In genomic region chr6:18248464-18248863, GRCm38 (mm10) we compare ENCODE assay signal across 29 mouse cellular contexts.
DNase-seq lines count a peak whose midpoint lies in the region; ATAC-seq and TF ChIP-seq lines count a peak whose summit lies in the region.
"Had no signal": no experiment of that assay in that cellular context is flagged by ENCODE, and none has a peak within 500 bp of the region (broad histone marks: within the 10 kb centered on the region; RNA-seq: fewer than 3 reads in every experiment).

No protein-coding gene starts in this region.

- intact Hi-C loops in left cerebral cortex, postnatal 36 days (cut with DNase I) = no loop called here

- H3K4me3 ChIP-seq in intestine, embryonic 16.5 days (ENCODE audit: low read length) = no peak overlapping the region
- H3K4me3 ChIP-seq in lung, embryonic 14.5 days (ENCODE audit: low read depth, low read length) = no peak overlapping the region
- H3K4me3 ChIP-seq in stomach, embryonic 15.5 days (replicated peaks) = no peak overlapping the region
- no peak overlapping the region for H3K4me3 ChIP-seq in liver, embryonic 11.5 days (ENCODE audit: low read depth, low read length)
- no peak overlapping the region for H3K4me3 ChIP-seq in embryonic facial prominence, embryonic 10.5 days
- H3K4me3 ChIP-seq: embryonic facial prominence, embryonic 13.5 days; forebrain, embryonic 10.5 days; forebrain, embryonic 15.5 days; hindbrain, embryonic 10.5 days; hindbrain, embryonic 15.5 days; left cerebral cortex, adult 2 months; liver, embryonic 13.5 days; midbrain, embryonic 13.5 days had no signal

- H3K9me3 ChIP-seq in intestine, embryonic 16.5 days (ENCODE audit: control insufficient read depth, low read length) = no peaks in the 10 kb centered on the region
- no peaks in the 10 kb centered on the region for H3K9me3 ChIP-seq in lung, embryonic 14.5 days (ENCODE audit: low read depth, low read length)
- no peaks in the 10 kb centered on the region for H3K9me3 ChIP-seq in stomach, embryonic 15.5 days
- H3K9me3 ChIP-seq in liver, embryonic 11.5 days (ENCODE audit: control insufficient read depth, low read length) = no peaks in the 10 kb centered on the region
- no peaks in the 10 kb centered on the region for H3K9me3 ChIP-seq in embryonic facial prominence, embryonic 10.5 days
- H3K9me3 ChIP-seq: embryonic facial prominence, embryonic 13.5 days; forebrain, embryonic 10.5 days; forebrain, embryonic 15.5 days; hindbrain, embryonic 10.5 days; hindbrain, embryonic 15.5 days; liver, embryonic 13.5 days; midbrain, embryonic 13.5 days had no signal

- no peak overlapping the region for H3K27ac ChIP-seq in intestine, embryonic 16.5 days (ENCODE audit: low read length)
- no peak overlapping the region for H3K27ac ChIP-seq in lung, embryonic 14.5 days (ENCODE audit: low read depth)
- H3K27ac ChIP-seq in stomach, embryonic 15.5 days = no peak overlapping the region
- H3K27ac ChIP-seq in liver, embryonic 11.5 days (ENCODE audit: low read depth, low read length) = no peak overlapping the region
- no peak overlapping the region for H3K27ac ChIP-seq in embryonic facial prominence, embryonic 10.5 days (replicated peaks)
- H3K27ac ChIP-seq: embryonic facial prominence, embryonic 13.5 days; forebrain, embryonic 10.5 days; forebrain, embryonic 15.5 days; hindbrain, embryonic 10.5 days; hindbrain, embryonic 15.5 days; left cerebral cortex, adult 2 months; liver, embryonic 13.5 days; macrophage; midbrain, embryonic 13.5 days had no signal

- no peak overlapping the region for H3K9ac ChIP-seq in intestine, embryonic 16.5 days (ENCODE audit: low read depth, low read length)
- no peak overlapping the region for H3K9ac ChIP-seq in lung, embryonic 14.5 days
- no peak overlapping the region for H3K9ac ChIP-seq in stomach, embryonic 15.5 days
- no peak overlapping the region for H3K9ac ChIP-seq in liver, embryonic 11.5 days (ENCODE audit: low read depth, low read length)
- H3K9ac ChIP-seq: embryonic facial prominence, embryonic 13.5 days; forebrain, embryonic 15.5 days; hindbrain, embryonic 15.5 days; liver, embryonic 13.5 days; midbrain, embryonic 13.5 days had no signal

- DNase-seq in lung, embryonic 14.5 days = peak; percentile 57
- DNase-seq in lung, postnatal 14 days = peak; percentile 14
- DNase-seq in ovary, adult 18-20 months (ENCODE audit: low spot score) = no peak
- DNase-seq in liver, embryonic 11.5 days (ENCODE audit: low spot score) = no peak
- DNase-seq in embryonic facial prominence, embryonic 10.5 days (ENCODE audit: low spot score) = no peak
- no peak for DNase-seq in left cerebral cortex, postnatal 36 days (ENCODE audit: low spot score in 2 of 2)
- DNase-seq: adrenal gland, postnatal 10 days; cerebellum, adult 11 months; cerebellum, adult 9-11 months; embryo, embryonic 11 days; gastrocnemius, postnatal 10 days; heart, postnatal 14 days; kidney, postnatal 14 days; liver, embryonic 13.5 days; right cerebral cortex, adult 18-20 months; thymus, adult 18-20 months; thymus, postnatal 25 days had no signal

- H3K36me3 ChIP-seq in intestine, embryonic 16.5 days (ENCODE audit: control insufficient read depth, insufficient read depth, low read length) = no peaks in the 10 kb centered on the region
- no peaks in the 10 kb centered on the region for H3K36me3 ChIP-seq in lung, embryonic 14.5 days (ENCODE audit: insufficient read depth)
- no peaks in the 10 kb centered on the region for H3K36me3 ChIP-seq in stomach, embryonic 15.5 days
- no peaks in the 10 kb centered on the region for H3K36me3 ChIP-seq in liver, embryonic 11.5 days (ENCODE audit: control insufficient read depth, insufficient read depth, low read length)
- no peaks in the 10 kb centered on the region for H3K36me3 ChIP-seq in embryonic facial prominence, embryonic 10.5 days (replicated peaks)
- H3K36me3 ChIP-seq: embryonic facial prominence, embryonic 13.5 days; forebrain, embryonic 10.5 days; forebrain, embryonic 15.5 days; hindbrain, embryonic 10.5 days; hindbrain, embryonic 15.5 days; liver, embryonic 13.5 days; midbrain, embryonic 13.5 days had no signal

- peak; percentile 96 for ATAC-seq in intestine, embryonic 16.5 days
- ATAC-seq in lung, embryonic 14.5 days (ENCODE audit: insufficient read depth) = peak; percentile 94
- peak; percentile 80 for ATAC-seq in stomach, embryonic 15.5 days (ENCODE audit: insufficient read depth, low FRiP score, low read depth)
- ATAC-seq in liver, embryonic 11.5 days (replicated peaks; ENCODE audit: low FRiP score) = no peak
- ATAC-seq: forebrain, embryonic 15.5 days; inflammation-experienced regulatory T-cells, adult 6 months; midbrain, embryonic 13.5 days had no signal

- no peak overlapping the region for H3K4me2 ChIP-seq in intestine, embryonic 16.5 days (ENCODE audit: low read depth, low read length)
- no peak overlapping the region for H3K4me2 ChIP-seq in lung, embryonic 14.5 days
- H3K4me2 ChIP-seq in stomach, embryonic 15.5 days = no peak overlapping the region
- H3K4me2 ChIP-seq in liver, embryonic 11.5 days = no peak overlapping the region
- H3K4me2 ChIP-seq: embryonic facial prominence, embryonic 13.5 days; forebrain, embryonic 15.5 days; hindbrain, embryonic 15.5 days; liver, embryonic 13.5 days; midbrain, embryonic 13.5 days had no signal

- WGBS in intestine, embryonic 16.5 days = 32% methylated on average over 4 of the region's 4 CpGs
- 31% methylated on average over 4 of the region's 4 CpGs for whole genome bisulfite sequencing in lung, embryonic 14.5 days
- WGBS in stomach, embryonic 15.5 days = 28% methylated on average over 4 of the region's 4 CpGs
- 61% methylated on average over 4 of the region's 4 CpGs for WGBS in liver, embryonic 11.5 days
- 61% methylated on average over 4 of the region's 4 CpGs for WGBS in embryonic facial prominence, embryonic 10.5 days

- no peak for TF ChIP-seq CTCF in lung, embryonic 14.5 days (IDR thresholded peaks at IDR 0.05; ENCODE audit: low read depth)

- no peaks in the 10 kb centered on the region for H3K4me1 ChIP-seq in intestine, embryonic 16.5 days (ENCODE audit: control insufficient read depth, insufficient read depth, low read length)
- no peaks in the 10 kb centered on the region for H3K4me1 ChIP-seq in lung, embryonic 14.5 days (ENCODE audit: insufficient read depth)
- H3K4me1 ChIP-seq in stomach, embryonic 15.5 days = no peaks in the 10 kb centered on the region
- H3K4me1 ChIP-seq in liver, embryonic 11.5 days (replicated peaks; ENCODE audit: control insufficient read depth, insufficient read depth, low read length) = no peaks in the 10 kb centered on the region
- no peaks in the 10 kb centered on the region for H3K4me1 ChIP-seq in embryonic facial prominence, embryonic 10.5 days
- H3K4me1 ChIP-seq: embryonic facial prominence, embryonic 13.5 days; forebrain, embryonic 15.5 days; hindbrain, embryonic 10.5 days; hindbrain, embryonic 15.5 days; liver, embryonic 13.5 days; midbrain, embryonic 13.5 days had no signal

- no peaks in the 10 kb centered on the region for H3K27me3 ChIP-seq in intestine, embryonic 16.5 days (replicated peaks; ENCODE audit: control insufficient read depth, insufficient read depth, low read length)
- no peaks in the 10 kb centered on the region for H3K27me3 ChIP-seq in lung, embryonic 14.5 days (ENCODE audit: insufficient read depth, low read length)
- H3K27me3 ChIP-seq in stomach, embryonic 15.5 days (replicated peaks) = no peaks in the 10 kb centered on the region
- H3K27me3 ChIP-seq in liver, embryonic 11.5 days (replicated peaks; ENCODE audit: control insufficient read depth, insufficient read depth, low read length) = no peaks in the 10 kb centered on the region
- no peaks in the 10 kb centered on the region for H3K27me3 ChIP-seq in embryonic facial prominence, embryonic 10.5 days (replicated peaks; ENCODE audit: low read depth, poor library complexity, severe bottlenecking)
- H3K27me3 ChIP-seq: embryonic facial prominence, embryonic 13.5 days; forebrain, embryonic 15.5 days; liver, embryonic 13.5 days; midbrain, embryonic 13.5 days; Patski had no signal

Comparison
In these comparisons a context has a peak if more than half of its experiments do, and no peak if none do; other contexts are left out.
1. DNase-seq: peak in lung, embryonic 14.5 days (single experiment) and lung, postnatal 14 days (single experiment); none in ovary, adult 18-20 months (single experiment), liver, embryonic 11.5 days (single experiment), embryonic facial prominence, embryonic 10.5 days (single experiment) and left cerebral cortex, postnatal 36 days (0 of 2).